Mouse (Mus musculus): ENCODE data around the gene Trappc12.

Trappc12 gene

DNA sequence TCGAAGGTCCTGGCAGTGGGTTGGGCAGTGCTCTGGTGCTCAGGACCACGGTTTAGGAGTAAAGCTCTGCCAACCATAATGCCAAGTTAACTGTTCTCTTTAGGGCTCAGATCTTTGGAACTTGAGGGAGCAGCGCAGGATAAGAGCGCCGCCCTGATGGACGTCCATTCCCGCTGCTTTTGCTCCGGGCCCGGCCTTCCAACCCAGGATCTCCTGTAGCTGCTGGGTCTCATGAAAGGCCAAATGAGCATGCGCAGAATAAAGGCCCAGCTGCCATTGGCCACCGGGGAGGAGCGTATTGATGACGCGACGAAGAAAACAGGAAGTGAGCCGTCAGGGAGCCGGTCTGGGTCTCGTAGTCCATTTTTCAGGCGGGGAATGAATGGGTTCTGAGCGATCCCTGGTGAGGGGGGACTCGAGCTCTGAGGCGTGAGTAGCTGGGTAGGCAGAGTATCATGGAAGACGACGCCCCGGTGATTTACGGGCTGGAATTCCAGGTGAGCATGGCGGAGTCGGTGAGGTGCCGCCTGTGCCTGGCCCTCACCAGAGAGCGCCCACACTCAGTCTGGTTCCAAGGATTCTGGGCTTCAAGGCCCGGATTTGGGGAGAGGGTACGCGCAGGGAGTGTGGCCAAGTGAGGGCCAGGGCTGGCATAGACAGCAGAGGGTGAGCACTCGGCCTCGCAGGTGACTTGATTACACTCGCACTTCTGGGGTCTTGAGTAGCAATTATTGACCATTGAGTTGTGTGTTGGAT is 1.4 kb upstream of the Trappc12 start, which contains the start of gene Eipr1:
TSS of gene Eipr1 (plus strand) at position 296 of the 756 bp plus-strand sequence.
- no peak for TF ChIP-seq GATA4 (IDR thresholded peaks at IDR 0.05; ENCODE audit: insufficient replicate concordance, low read length)

DNA sequence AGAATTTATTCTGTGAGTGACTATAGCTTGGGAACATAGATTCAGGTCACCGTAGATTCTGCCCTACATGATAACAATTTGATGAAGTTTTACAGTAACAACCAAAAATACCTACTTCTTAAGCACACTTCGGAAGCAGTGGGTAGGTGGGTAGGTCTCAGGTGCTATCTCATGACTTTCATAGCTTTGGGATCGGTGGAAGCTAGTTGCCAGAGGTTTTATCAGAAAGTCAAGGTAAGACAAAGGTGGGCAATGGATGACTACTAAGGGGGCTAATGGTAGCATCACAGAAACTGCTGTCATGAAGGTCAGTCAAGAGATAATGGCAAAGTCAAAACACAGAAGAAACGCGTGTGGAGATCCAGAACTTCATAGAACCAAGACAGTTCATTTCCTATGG is 604 bp upstream of the Trappc12 start:
- TF ChIP-seq GATA4 (IDR thresholded peaks at IDR 0.05; ENCODE audit: insufficient replicate concordance, low read length), result no peak

DNA sequence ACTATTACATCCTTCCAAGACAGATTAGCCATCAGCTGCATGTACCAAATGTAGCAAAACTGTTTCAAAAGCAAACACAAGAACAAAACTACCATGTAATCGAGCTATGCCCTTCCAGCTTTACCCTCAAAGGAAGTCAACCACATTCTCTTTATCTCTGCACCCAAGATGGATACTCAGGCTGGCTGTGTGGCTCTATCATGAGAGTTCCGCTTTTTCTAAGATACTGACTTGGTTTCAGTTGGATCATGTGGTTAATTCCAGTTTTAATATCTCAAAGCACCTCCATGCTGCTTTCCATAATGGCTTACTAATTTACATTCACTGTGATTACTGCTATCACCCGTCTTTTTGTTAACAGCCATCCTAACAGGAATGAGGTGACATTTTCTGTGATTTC is 6.9 kb downstream of the Trappc12 start:
- no peak for TF ChIP-seq GATA4 (IDR thresholded peaks at IDR 0.05; ENCODE audit: insufficient replicate concordance, low read length)

DNA sequence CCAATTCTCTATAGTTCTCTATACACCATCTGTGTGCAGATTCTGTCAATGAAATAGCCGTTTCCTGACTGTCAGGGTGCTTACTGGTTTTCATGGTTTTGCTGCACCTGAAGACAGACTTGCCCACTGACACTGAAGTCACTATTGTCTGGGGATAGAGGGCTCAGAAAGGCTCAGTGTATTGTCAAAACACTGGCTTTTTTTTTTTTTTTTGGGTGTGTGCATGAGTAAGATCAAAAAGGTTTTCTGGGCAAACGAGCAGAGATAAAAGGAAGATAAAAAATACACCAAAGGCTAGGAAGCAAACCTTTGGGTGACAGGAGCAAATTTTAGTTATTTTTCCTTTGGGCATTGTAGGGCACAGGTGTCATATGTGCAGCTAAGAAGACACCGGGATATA is 15.0 kb downstream of the Trappc12 start:
- TF ChIP-seq GATA4 (IDR thresholded peaks at IDR 0.05; ENCODE audit: insufficient replicate concordance, low read length), result no peak

DNA sequence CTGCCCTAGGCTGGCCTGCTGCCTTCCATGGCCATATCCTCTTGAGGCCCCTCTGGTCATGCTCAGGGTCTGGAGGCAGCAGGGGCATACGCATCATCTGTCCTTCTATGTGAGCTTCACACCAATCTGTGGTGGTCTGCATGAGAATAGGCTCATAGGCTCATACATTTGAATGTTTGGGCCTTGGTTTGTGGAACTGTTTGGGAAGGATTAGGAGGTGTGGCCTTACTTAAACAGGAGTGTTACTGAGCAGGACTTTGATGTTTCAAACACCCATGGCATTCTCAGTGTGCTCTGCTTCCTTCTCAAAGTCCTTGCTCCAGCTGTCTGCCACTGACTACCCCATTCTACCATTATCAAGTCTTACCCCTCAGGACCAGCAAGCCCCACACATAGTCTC is 16.0 kb downstream of the Trappc12 start:
- TF ChIP-seq GATA4 (IDR thresholded peaks at IDR 0.05; ENCODE audit: insufficient replicate concordance, low read length), result no peak

DNA sequence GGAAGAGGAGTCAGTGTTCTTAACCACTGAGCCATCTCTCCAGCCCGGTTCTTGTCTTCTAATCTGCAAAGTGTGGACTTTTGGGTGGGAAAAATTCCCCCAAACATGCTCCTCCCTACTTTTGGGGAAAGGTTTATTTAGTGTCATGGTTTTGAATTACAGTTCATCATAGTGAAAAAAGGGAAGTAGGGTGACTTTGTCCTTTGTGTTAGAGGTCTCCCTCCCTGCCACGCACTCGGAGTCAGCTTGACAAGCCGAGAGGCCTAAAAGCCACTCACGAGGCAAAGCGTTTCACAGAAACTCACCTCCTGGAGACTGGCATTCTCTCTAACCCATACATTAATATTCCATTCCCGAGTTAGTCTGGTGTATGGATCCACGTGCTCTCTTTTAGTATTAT is 17.6 kb downstream of the Trappc12 start:
- TF ChIP-seq GATA4 (IDR thresholded peaks at IDR 0.05; ENCODE audit: insufficient replicate concordance, low read length), result no peak

DNA sequence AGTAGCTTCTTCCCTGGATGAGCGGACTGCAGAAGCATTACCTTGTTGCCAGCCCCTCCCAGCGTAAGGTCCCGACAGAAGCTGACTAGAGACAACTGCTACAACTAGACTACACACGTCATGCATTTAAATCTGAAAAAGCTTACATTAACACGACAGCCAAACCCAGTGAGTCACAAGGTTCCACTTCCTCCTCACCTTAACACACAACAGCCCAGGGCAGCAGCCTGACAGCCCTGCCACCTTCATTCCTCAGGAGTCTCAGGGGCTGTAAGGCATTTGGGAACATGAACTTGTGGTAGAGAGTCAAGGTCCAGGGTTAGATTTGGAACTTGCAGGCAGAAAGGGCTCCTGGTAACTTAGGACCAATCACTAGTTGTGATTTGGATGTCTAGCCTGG is 23.2 kb downstream of the Trappc12 start:
- TF ChIP-seq GATA4 (IDR thresholded peaks at IDR 0.05; ENCODE audit: insufficient replicate concordance, low read length), result no peak

DNA sequence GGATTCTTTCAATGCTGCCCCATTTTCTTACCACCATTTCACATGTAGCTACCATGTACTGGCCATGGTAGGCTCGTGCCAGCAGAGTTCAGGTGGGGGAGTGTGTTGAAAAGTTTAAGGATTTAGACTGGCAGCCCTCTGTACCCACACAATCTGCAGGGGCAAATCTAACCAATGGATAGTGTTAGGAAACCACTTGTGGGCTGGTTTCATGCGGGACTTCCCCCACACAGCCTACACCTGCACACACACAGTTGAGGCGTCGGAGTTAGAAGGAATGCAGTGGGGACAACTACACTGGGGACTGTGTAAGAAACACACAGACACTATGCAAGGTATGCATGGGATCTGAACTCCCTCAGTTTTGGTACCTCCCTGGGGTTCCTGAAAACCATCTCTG is 24.1 kb downstream of the Trappc12 start:
- TF ChIP-seq GATA4 (IDR thresholded peaks at IDR 0.05; ENCODE audit: insufficient replicate concordance, low read length), result no peak

DNA sequence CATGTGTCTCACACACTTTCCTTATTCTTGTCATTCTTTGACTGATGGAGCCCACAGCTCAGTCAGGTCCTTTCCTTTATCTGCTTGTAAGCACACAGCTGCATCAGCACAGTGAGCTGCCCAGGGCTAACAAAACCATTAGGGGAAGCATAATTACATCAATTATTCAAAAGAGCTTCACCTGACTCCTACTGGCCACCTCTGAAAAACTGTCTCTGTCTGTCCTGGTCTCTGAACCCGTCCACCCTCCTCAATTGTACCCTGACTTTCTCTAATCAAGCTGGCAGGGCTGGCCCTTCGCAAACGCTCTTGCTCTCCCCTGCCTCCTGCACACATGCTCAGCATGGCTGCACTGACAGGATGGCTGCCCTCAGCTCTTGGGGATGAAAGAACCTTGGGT is 25.9 kb downstream of the Trappc12 start:
- no peak for TF ChIP-seq GATA4 (IDR thresholded peaks at IDR 0.05; ENCODE audit: insufficient replicate concordance, low read length)

DNA sequence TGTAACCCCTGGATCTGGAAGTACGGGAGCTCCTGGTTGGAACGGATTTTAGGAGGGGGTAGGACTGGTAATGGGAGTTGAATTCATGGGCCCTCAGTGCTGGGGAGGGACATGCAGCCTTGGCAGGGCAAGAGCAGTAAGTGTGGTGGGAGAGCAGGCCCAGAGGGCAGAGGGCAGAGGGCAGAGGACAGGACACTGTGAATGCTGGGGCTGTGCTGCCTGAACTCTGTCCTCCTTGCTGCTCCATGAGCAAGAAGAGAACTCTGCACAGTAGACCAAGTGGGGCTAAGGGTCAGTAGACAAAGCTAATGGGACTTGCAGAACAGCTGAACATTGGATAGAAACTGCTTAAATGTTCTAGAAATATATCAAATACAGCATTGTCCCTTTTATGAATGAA is 32.2 kb downstream of the Trappc12 start:
- TF ChIP-seq GATA4 (IDR thresholded peaks at IDR 0.05; ENCODE audit: insufficient replicate concordance, low read length), result no peak

DNA sequence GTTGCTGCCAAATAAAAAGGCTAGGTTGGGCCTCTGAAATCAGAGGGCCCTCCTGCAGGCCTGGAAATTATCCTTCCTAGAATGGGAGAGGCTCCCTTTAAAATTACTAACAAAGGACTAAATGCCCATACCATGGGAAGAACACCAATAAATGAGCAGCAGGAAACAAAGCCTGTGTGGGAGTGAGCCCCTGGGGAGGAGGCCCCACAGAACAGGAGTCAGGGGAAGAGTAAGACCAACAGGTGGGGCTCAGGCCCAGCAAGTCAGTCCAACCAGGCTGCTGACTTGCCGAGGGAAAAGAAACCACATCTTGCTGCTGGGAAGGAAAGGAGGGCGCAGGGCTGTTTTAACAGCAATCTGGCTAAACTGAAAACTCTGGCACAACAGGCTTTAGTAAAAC is 33.2 kb downstream of the Trappc12 start:
- no peak for TF ChIP-seq GATA4 (IDR thresholded peaks at IDR 0.05; ENCODE audit: insufficient replicate concordance, low read length)

DNA sequence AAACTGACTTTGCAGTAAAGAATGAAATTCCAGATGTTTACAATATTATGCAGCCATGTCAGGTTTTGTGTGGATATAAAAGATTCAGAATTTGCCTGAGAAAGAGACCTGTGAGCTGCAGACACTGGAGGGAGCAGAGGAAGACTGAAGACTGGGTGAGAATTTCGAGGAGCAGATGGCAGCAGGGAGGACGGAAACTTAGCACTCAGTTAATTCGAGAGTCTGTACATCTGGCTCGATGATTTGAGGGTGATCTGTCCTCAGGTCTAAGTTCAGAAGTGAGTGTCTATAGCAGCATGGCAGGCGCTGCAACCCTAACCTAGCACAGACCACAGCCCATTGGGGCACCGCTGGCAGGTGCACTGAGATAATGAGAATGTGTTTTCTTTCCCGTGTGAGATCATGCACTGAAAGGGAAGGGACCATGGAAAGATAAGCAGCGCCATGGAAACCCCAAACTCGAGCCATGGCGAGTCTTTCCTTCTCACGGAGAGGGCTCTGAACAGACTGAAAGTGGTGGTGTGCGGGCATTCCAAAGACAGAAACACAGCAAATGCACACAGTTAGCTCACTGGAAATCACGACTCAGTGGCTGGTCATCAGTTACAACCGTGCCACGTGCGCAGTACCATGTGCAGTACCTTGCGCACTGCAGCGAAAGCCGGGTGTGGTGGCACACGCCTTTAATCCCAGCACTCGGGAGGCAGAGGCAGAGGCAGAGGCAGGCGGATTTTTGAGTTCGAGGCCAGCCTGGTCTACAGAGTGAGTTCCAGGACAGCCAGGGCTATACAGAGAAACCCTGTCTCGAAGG is 35.2 kb downstream of the Trappc12 start:
- TF ChIP-seq GATA4 (IDR thresholded peaks at IDR 0.05; ENCODE audit: insufficient replicate concordance, low read length), result no peak

DNA sequence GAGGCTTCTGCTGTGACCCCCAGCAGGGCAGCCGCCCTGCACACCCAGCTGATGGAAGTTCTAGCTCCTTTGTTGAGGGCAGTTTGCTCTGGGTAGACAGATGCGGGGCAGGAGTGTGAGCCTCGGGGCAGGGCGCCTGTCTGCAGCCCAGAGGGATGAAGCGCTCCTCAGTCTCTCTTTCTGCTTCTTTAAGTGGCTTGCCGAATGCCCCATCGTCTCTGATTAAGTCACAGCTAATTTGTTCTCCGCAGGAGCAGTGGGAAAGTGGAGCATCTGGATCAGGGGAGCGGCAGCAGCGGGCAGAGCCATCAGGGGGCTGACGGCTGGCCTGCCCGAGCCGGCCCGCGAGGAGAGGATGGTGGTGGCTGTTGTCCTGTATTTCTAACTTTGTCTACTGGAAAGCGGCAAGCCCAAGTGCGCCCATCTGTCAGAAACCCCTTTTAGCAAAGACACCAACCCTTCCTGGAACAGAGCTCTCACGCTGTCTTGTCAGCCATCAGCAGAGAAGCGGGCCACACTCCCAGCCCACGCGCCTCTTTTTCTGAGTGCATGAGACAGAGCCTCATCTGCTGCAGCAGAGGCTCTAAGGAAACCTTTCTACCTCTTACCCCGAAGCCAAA is 39.6 kb downstream of the Trappc12 start:
- TF ChIP-seq GATA4 (IDR thresholded peaks at IDR 0.05; ENCODE audit: insufficient replicate concordance, low read length), result no peak

DNA sequence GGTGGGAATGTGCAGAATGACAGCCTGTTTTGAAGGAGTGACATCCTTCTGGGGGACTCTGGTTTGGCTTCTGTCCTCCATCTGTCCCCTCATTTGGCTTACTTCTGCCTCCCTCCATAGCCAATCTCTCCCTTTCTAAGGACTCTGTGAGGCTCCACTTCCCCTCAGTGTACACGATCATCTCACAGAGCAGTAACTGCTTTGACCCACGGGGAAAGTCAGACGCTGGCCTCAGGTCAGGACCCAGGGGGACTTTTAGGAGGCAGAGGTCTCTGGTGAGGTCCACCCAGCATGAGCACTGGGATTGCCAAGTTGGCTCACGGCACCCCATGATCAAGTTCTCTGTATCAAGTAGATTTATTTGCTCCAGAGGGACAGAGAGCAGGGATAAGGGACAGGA is 42.1 kb downstream of the Trappc12 start:
- no peak for TF ChIP-seq GATA4 (IDR thresholded peaks at IDR 0.05; ENCODE audit: insufficient replicate concordance, low read length)

DNA sequence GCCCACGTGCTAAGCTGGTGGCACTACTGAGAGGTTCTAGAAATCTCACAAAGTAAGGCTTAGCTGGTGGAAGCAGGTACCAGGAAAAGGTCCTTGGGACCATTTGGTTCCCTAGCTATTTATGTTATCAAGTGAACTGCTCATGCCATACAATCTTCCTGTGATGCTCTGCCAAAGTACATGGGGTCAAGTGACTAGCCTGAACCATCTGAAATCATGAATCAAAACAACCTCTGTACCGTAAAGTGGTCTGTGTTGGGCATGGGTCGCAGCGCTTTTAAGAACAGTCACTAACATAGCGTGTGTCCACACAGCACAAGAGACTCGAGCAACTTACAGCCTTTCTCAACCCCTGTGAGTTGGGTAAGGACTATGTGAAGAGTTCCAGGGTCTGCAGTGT is 45.1 kb downstream of the Trappc12 start:
- TF ChIP-seq GATA4 (IDR thresholded peaks at IDR 0.05; ENCODE audit: insufficient replicate concordance, low read length), result no peak

DNA sequence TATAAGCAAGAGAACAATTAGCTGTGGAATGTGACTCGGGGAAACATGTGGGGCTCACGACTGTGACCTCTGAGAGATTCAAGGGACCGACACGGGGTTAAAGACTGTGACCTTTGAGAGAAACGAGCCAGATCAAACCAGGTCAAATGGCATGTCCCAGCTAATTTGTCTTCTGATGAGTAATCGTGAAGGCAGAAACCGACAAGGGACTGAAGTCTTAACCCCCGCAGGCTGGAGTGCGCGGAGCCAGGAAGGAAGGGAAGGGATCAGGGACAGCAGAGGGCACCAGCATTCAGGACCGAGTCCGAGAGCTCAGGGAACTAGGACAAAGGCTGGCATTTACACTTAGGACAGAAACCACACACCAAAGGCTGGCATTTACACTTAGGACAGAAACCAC is 45.9 kb downstream of the Trappc12 start:
- TF ChIP-seq GATA4 (IDR thresholded peaks at IDR 0.05; ENCODE audit: insufficient replicate concordance, low read length), result no peak

Measured in liver, adult (tissue).